Mouse (Mus musculus): ENCODE measurements around the gene Aqp6.

DNA sequence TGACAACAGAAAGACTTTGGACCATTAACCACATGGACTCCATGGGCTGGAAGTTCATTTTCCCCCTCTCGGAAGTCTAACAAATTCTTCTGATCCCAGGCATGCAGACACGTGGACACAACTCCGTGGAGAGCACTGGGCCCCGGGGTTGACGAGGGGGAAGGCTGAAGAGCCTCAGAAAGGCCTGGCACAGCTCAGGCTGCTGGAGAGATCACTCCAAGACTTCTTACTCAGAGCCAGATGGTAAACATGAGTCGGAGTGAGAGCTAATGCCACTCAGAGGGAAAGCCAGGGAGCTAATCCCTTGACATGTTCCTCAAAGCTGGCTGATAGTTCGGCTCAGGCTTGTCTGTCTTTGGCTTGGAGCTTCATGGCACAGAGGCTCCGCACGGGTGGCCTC, 14.0 kb downstream of the Aqp6 start:
- TF ChIP-seq CTCF (IDR thresholded peaks at IDR 0.05) (no peak), POLR2A (IDR thresholded peaks at IDR 0.05; ENCODE audit: insufficient read depth, low read depth, low read length) (no peak)

All from heart, adult 2 months (tissue).